Mouse (Mus musculus): Measurements from ENCODE around the gene Gm49355. TPM values are rescaled to one million over a fixed set of nuclear protein-coding genes. Genes with fewer than 3 reads are reported as not detected.

Gm49355 gene
- total and polyA plus RNA-seq, 3 experiments = 0.08 to 0.26 (median 0.23) TPM

GRCm38 (mm10) chr14:12346011-12346864 lies 62.5 kb downstream of the Gm49355 start:
- no peak for TF ChIP-seq TBP (conservative IDR thresholded peaks at IDR 0.05; ENCODE audit: low read depth, low read length)
- no peak for TF ChIP-seq NELFE (IDR thresholded peaks at IDR 0.05; ENCODE audit: low read depth, low read length)
- TF ChIP-seq USF2 (conservative IDR thresholded peaks at IDR 0.05; ENCODE audit: low read depth, low read length) = no peak
- TF ChIP-seq SIN3A (IDR thresholded peaks at IDR 0.05; ENCODE audit: low read length) = no peak
- no peak for TF ChIP-seq ZC3H11A (IDR thresholded peaks at IDR 0.05; ENCODE audit: low read depth, low read length)
- no peak for TF ChIP-seq E2F4 (IDR thresholded peaks at IDR 0.05; ENCODE audit: insufficient replicate concordance, low read depth, low read length)
- no peak for TF ChIP-seq JUN (IDR thresholded peaks at IDR 0.05; ENCODE audit: insufficient read depth, low read depth, low read length)
- TF ChIP-seq ZMIZ1 (IDR thresholded peaks at IDR 0.05; ENCODE audit: low read depth, low read length) = no peak
- no peak for TF ChIP-seq BHLHE40 (IDR thresholded peaks at IDR 0.05; ENCODE audit: low read depth, low read length)
- no peak for TF ChIP-seq MAFK (IDR thresholded peaks at IDR 0.05; ENCODE audit: insufficient replicate concordance, low read length)
- Histone ChIP-seq H3K9ac (ENCODE audit: insufficient read depth, low read depth) (no peak overlapping the region), H3K27me3 (replicated peaks) (no peaks in the 10 kb centered on the region), H3K27ac (ENCODE audit: insufficient read depth, low read depth) (no peak overlapping the region), H3K79me2 (replicated peaks; ENCODE audit: control insufficient read depth, extremely low read depth, insufficient read depth, poor library complexity, severe bottlenecking) (no peaks in the 10 kb centered on the region), H3K4me1 (ENCODE audit: control insufficient read depth in 1 of 2, insufficient read depth in 2 of 2) (no peaks in the 10 kb centered on the region), H3K4me3 (replicated peaks in 1 of 3; ENCODE audit: low read depth in 2 of 3, low read length in 2 of 3, poor library complexity in 1 of 3) (no peak overlapping the region), H3K4me2 (ENCODE audit: insufficient read depth, low read depth, poor library complexity, severe bottlenecking) (no peak overlapping the region), H3K9me3 (replicated peaks; ENCODE audit: low read length) (peaks cover 22% of the 10 kb centered on the region), H3K36me3 (replicated peaks in 1 of 2; ENCODE audit: control insufficient read depth in 1 of 2, insufficient read depth in 1 of 2, low read length in 1 of 2) (no peaks in the 10 kb centered on the region)
- in situ Hi-C loops (cut with MboI; ENCODE audit: low pct_ligation_motif_present, low pct_unique_long_range_greater_than_20kb, low sequenced_read_pairs) = no loop called here
- DNase-seq (ENCODE audit: extremely low read depth) = no peak
- dilution Hi-C loops (cut with MboI; ENCODE audit: extremely low pct_ligation_motif_present, extremely low pct_unique_long_range_greater_than_20kb, low sequenced_read_pairs) = no loop called here

DNA sequence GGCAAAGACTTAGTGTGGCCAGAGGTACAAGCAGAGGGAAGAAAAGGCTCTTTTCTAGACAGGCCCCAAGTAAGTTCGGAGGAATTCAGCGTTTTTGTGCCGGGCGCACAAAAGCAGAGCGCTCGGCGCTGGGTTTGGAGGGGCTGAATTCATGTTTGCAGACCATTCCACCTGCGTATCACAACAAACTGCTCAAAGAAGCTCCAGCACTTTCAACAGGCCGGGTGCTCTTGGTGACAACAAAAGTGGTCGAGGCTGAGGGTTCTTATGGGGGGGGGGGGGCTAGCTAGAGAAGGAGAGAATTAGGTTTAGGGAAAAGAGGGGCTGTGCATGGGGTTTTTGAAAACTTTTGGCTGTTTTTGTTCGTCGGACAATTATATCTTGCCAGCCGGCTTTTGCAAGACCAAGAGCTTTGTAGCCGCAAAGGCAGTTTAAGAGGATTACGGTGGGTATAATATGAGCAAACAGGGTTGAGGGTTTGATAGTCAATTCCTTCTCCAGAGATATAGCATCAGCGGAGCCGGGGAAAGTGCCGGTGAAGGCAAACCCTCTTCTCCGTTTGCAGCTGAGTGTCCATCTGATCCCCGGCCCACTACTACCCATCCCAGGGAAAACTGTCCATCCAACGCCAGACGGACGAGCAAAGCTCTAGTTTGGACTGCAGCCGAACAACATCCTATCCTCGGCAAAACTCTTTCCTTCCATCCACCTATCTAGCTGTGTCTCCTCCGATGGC lies 63.3 kb downstream of the Gm49355 start:
- Histone ChIP-seq H3K9me3 (replicated peaks; ENCODE audit: low read length) (peaks cover 22% of the 10 kb centered on the region), H3K4me3 (replicated peaks in 1 of 3; ENCODE audit: low read depth in 2 of 3, low read length in 2 of 3, poor library complexity in 1 of 3) (no peak overlapping the region), H3K79me2 (replicated peaks; ENCODE audit: control insufficient read depth, extremely low read depth, insufficient read depth, poor library complexity, severe bottlenecking) (no peaks in the 10 kb centered on the region), H3K27ac (ENCODE audit: insufficient read depth, low read depth) (no peak overlapping the region), H3K27me3 (replicated peaks) (no peaks in the 10 kb centered on the region), H3K36me3 (replicated peaks in 1 of 2; ENCODE audit: control insufficient read depth in 1 of 2, insufficient read depth in 1 of 2, low read length in 1 of 2) (no peaks in the 10 kb centered on the region), H3K4me2 (ENCODE audit: insufficient read depth, low read depth, poor library complexity, severe bottlenecking) (no peak overlapping the region), H3K9ac (ENCODE audit: insufficient read depth, low read depth) (no peak overlapping the region), H3K4me1 (ENCODE audit: control insufficient read depth in 1 of 2, insufficient read depth in 2 of 2) (no peaks in the 10 kb centered on the region)
- dilution Hi-C loops (cut with MboI; ENCODE audit: extremely low pct_ligation_motif_present, extremely low pct_unique_long_range_greater_than_20kb, low sequenced_read_pairs) = no loop called here
- in situ Hi-C loops (cut with MboI; ENCODE audit: low pct_ligation_motif_present, low pct_unique_long_range_greater_than_20kb, low sequenced_read_pairs) = no loop called here
- no peak for DNase-seq (ENCODE audit: extremely low read depth)
- TF ChIP-seq EP300 (IDR thresholded peaks at IDR 0.05; ENCODE audit: low read length) = no peak
- no peak for TF ChIP-seq KAT2A (IDR thresholded peaks at IDR 0.05; ENCODE audit: insufficient replicate concordance, low read length)
- TF ChIP-seq USF1 (IDR thresholded peaks at IDR 0.05; ENCODE audit: low read depth, low read length) = no peak
- TF ChIP-seq JUND (conservative IDR thresholded peaks at IDR 0.05; ENCODE audit: low read depth, low read length) = no peak
- no peak for TF ChIP-seq MXI1 (IDR thresholded peaks at IDR 0.05; ENCODE audit: low read depth, low read length)
- TF ChIP-seq JUN (IDR thresholded peaks at IDR 0.05; ENCODE audit: insufficient read depth, low read depth, low read length) = no peak
- no peak for TF ChIP-seq ZC3H11A (IDR thresholded peaks at IDR 0.05; ENCODE audit: low read depth, low read length)
- TF ChIP-seq CHD1 (IDR thresholded peaks at IDR 0.05; ENCODE audit: low read depth, low read length) = no peak
- no peak for TF ChIP-seq GABPA (IDR thresholded peaks at IDR 0.05; ENCODE audit: insufficient replicate concordance, low read depth, low read length)
